In genomic region chr12:33966490-33967415, GRCm38 (mm10) we compare ENCODE assay signal across 9 mouse cellular contexts. TPM values are rescaled to one million over a fixed set of nuclear protein-coding genes. Genes with fewer than 3 reads are reported as not detected.
A peak's percentile ranks its signal among the peaks of the same experiment; 100 is the strongest.
DNase-seq lines count a peak whose midpoint lies in the region; ATAC-seq and TF ChIP-seq lines count a peak whose summit lies in the region.
"Had no signal": no experiment of that assay in that cellular context is flagged by ENCODE, and none has a peak within 500 bp of the region (broad histone marks: within the 10 kb centered on the region; RNA-seq: fewer than 3 reads in every experiment).

No protein-coding gene starts in this region.

- no peak for ATAC-seq in forebrain, embryonic 13.5 days
- no peak for ATAC-seq in stomach, postnatal 0 days (ENCODE audit: low FRiP score, low TSS enrichment)

- no peaks in the 10 kb centered on the region for H3K9me3 ChIP-seq in E14TG2a.4 (ENCODE audit: low read length)
- no peaks in the 10 kb centered on the region for H3K9me3 ChIP-seq in forebrain, embryonic 13.5 days (replicated peaks)
- H3K9me3 ChIP-seq in limb, embryonic 10.5 days (replicated peaks), result no peaks in the 10 kb centered on the region
- no peaks in the 10 kb centered on the region for H3K9me3 ChIP-seq in stomach, postnatal 0 days (ENCODE audit: control insufficient read depth, low read length)

- H3K4me2 ChIP-seq in forebrain, embryonic 13.5 days, result peak overlapping the region; percentile 23
- H3K4me2 ChIP-seq in stomach, postnatal 0 days (replicated peaks; ENCODE audit: low read depth), result peak overlapping the region; percentile 45

- DNase-seq in adrenal gland, postnatal 25 days, result peak; percentile 2
- no peak for DNase-seq in adrenal gland, adult 2 months
- DNase-seq in limb, embryonic 10.5 days (ENCODE audit: low spot score), result peak; percentile 79
- DNase-seq in stomach, postnatal 0 days (ENCODE audit: low spot score), result no peak
- DNase-seq in urinary bladder, postnatal 10 days (ENCODE audit: low spot score), result no peak
- no peak for DNase-seq in right cerebral cortex, adult 18-20 months

- H3K4me1 ChIP-seq in E14TG2a.4 (replicated peaks; ENCODE audit: low read depth, low read length), result peaks cover 50% of the 10 kb centered on the region
- peaks cover 22% of the 10 kb centered on the region; the same call in 1 of the 2 replicates for H3K4me1 ChIP-seq in forebrain, embryonic 13.5 days
- H3K4me1 ChIP-seq in limb, embryonic 10.5 days, result peaks cover 73% of the 10 kb centered on the region
- no peaks in the 10 kb centered on the region; the same call in 1 of the 2 replicates for H3K4me1 ChIP-seq in stomach, postnatal 0 days (replicated peaks; ENCODE audit: control insufficient read depth, insufficient read depth)

- H3K27ac ChIP-seq in forebrain, embryonic 13.5 days, result no peak overlapping the region
- peak overlapping the region; percentile 83 for H3K27ac ChIP-seq in limb, embryonic 10.5 days
- no peak overlapping the region for H3K27ac ChIP-seq in stomach, postnatal 0 days (replicated peaks)

- peak overlapping the region; percentile 51 for H3K4me3 ChIP-seq in E14TG2a.4 (replicated peaks; ENCODE audit: low read length)
- peak overlapping the region; percentile 13 for H3K4me3 ChIP-seq in forebrain, embryonic 13.5 days
- H3K4me3 ChIP-seq in limb, embryonic 10.5 days, result peak overlapping the region; percentile 54
- peak overlapping the region; percentile 23 for H3K4me3 ChIP-seq in stomach, postnatal 0 days (ENCODE audit: low read depth, low read length)

- TF ChIP-seq CTCF in E14TG2a.4 (conservative IDR thresholded peaks at IDR 0.05; ENCODE audit: low read length), result no peak
- TF ChIP-seq CTCF in stomach, postnatal 0 days (IDR thresholded peaks at IDR 0.05; ENCODE audit: low read depth), result no peak

- H3K27me3 ChIP-seq in E14TG2a.4 (ENCODE audit: insufficient read depth, low read length), result peaks cover 87% of the 10 kb centered on the region
- peaks cover 97% of the 10 kb centered on the region for H3K27me3 ChIP-seq in forebrain, embryonic 13.5 days
- H3K27me3 ChIP-seq in limb, embryonic 10.5 days (ENCODE audit: low read depth, poor library complexity, severe bottlenecking), result 0 out of 2 replicates have a peak, but pooled peaks cover 5% of the 10 kb centered on the region
- peaks cover 12% of the 10 kb centered on the region for H3K27me3 ChIP-seq in stomach, postnatal 0 days (ENCODE audit: control insufficient read depth, insufficient read depth, low read length)

- TF ChIP-seq EP300 in stomach, postnatal 0 days (optimal IDR thresholded peaks at IDR 0.05), result no peak

- H3K36me3 ChIP-seq in E14TG2a.4 (ENCODE audit: insufficient read depth, low read length), result no peaks in the 10 kb centered on the region
- H3K36me3 ChIP-seq in forebrain, embryonic 13.5 days (ENCODE audit: poor library complexity, severe bottlenecking), result no peaks in the 10 kb centered on the region
- H3K36me3 ChIP-seq in limb, embryonic 10.5 days, result peaks cover 6% of the 10 kb centered on the region
- H3K36me3 ChIP-seq in stomach, postnatal 0 days (ENCODE audit: control insufficient read depth, insufficient read depth, low read length), result no peaks in the 10 kb centered on the region

- WGBS in forebrain, embryonic 13.5 days, result under 1% methylated on average over 35 of the region's 35 CpGs
- WGBS in limb, embryonic 10.5 days, result under 1% methylated on average over 35 of the region's 35 CpGs
- WGBS in stomach, postnatal 0 days, result 7% methylated on average over 35 of the region's 35 CpGs

- no peak overlapping the region for H3K9ac ChIP-seq in forebrain, embryonic 13.5 days
- no peak overlapping the region for H3K9ac ChIP-seq in stomach, postnatal 0 days (ENCODE audit: low read length)

RNA-seq across cellular contexts. Expression of gene Twist1, which starts 9.3 kb away (rescaled TPM):
- 7.0 and 8.3 TPM in 2 replicates for total RNA-seq in adrenal gland, postnatal 25 days (2021)
- total RNA-seq in adrenal gland, adult 2 months (2021), result 1 to 10 TPM; 5.1 to 9.7 TPM
- 19.4 and 28.3 TPM in 2 replicates for polyA plus RNA-seq in adrenal gland, adult 2 months (2012; rRNA removed)
- polyA plus RNA-seq in forebrain, embryonic 13.5 days (2015; fragmentation: Nextera tagmentation; extraction: Ambion mirVana), result 0.62 and 0.73 TPM in 2 replicates
- polyA plus RNA-seq in limb, embryonic 10.5 days (2016; fragmentation: Nextera tagmentation; extraction: Ambion mirVana), result 31.0 and 33.4 TPM in 2 replicates
- 2.9 and 3.4 TPM in 2 replicates for polyA plus RNA-seq in stomach, postnatal 0 days (2015; fragmentation: Nextera tagmentation; extraction: Ambion mirVana)
- total RNA-seq: common myeloid progenitor, adult 5-6 weeks had no signal

RNA-seq across cellular contexts. Expression of gene Ferd3l, which starts 38.5 kb away (rescaled TPM):
- not detected in 2 replicates for total RNA-seq in adrenal gland, postnatal 25 days (2021)
- total RNA-seq in adrenal gland, adult 2 months (2021), result not detected
- polyA plus RNA-seq in adrenal gland, adult 2 months (2012; rRNA removed), result not detected in 2 replicates
- polyA plus RNA-seq in forebrain, embryonic 13.5 days (2015; fragmentation: Nextera tagmentation; extraction: Ambion mirVana), result not detected in 2 replicates
- not detected in 2 replicates for polyA plus RNA-seq in limb, embryonic 10.5 days (2016; fragmentation: Nextera tagmentation; extraction: Ambion mirVana)
- not detected in 2 replicates for polyA plus RNA-seq in stomach, postnatal 0 days (2015; fragmentation: Nextera tagmentation; extraction: Ambion mirVana)
- total RNA-seq: common myeloid progenitor, adult 5-6 weeks had no signal

Comparison
In these comparisons a context has a peak if more than half of its experiments do, and no peak if none do; other contexts are left out.
1. DNase-seq: peak in adrenal gland, postnatal 25 days (single experiment) and limb, embryonic 10.5 days (single experiment); none in adrenal gland, adult 2 months (single experiment), stomach, postnatal 0 days (single experiment), urinary bladder, postnatal 10 days (single experiment) and right cerebral cortex, adult 18-20 months (single experiment).
2. Peak in every context shown above with its lines, with median percentiles within 50 percentile points of each other: H3K4me3 ChIP-seq.